Mouse (Mus musculus): ENCODE measurements at regions not wholly inside any gene's neighbourhood (a gene's known extent, or its start where the extent isn't known, plus 50 kb on each side); places are given as distances from the start of the nearest gene placed in this dataset.
A peak's percentile ranks its signal among the peaks of the same experiment; 100 is the strongest.

GRCm38 (mm10) chr8:115612119-115612518, 95.5 kb downstream of the Maf start:
- Histone ChIP-seq H3K27me3 (ENCODE audit: control insufficient read depth, insufficient read depth, low read length) (no peaks in the 10 kb centered on the region), H3K9ac (ENCODE audit: low read depth, low read length, severe bottlenecking) (no peak overlapping the region), H3K4me1 (ENCODE audit: control insufficient read depth, insufficient read depth, low read length) (no peaks in the 10 kb centered on the region), H3K4me2 (replicated peaks; ENCODE audit: low read depth, low read length, severe bottlenecking) (no peak overlapping the region), H3K36me3 (ENCODE audit: control insufficient read depth, insufficient read depth, low read length) (no peaks in the 10 kb centered on the region), H3K4me3 (replicated peaks; ENCODE audit: low read length) (no peak overlapping the region), H3K27ac (replicated peaks; ENCODE audit: low read depth, low read length) (no peak overlapping the region), H3K9me3 (ENCODE audit: control insufficient read depth, low read length) (no peaks in the 10 kb centered on the region)
- TF ChIP-seq POLR2A (IDR thresholded peaks at IDR 0.05; ENCODE audit: borderline replicate concordance, extremely low read depth, insufficient read depth, insufficient read length): no peak
- ATAC-seq (ENCODE audit: low FRiP score, low read depth): no peak
- WGBS: 82% methylated on average over 3 of the region's 3 CpGs
- no peak for DNase-seq (ENCODE audit: low spot score)

GRCm38 (mm10) chr8:115599771-115600170, 107.8 kb downstream of the Maf start:
- H3K4me2 ChIP-seq (replicated peaks; ENCODE audit: low read depth, low read length, severe bottlenecking): no peak overlapping the region
- H3K4me1 ChIP-seq (ENCODE audit: control insufficient read depth, insufficient read depth, low read length): peaks cover 2% of the 10 kb centered on the region; the same call in 1 of the 2 replicates
- TF ChIP-seq POLR2A (IDR thresholded peaks at IDR 0.05; ENCODE audit: borderline replicate concordance, extremely low read depth, insufficient read depth, insufficient read length): no peak
- no peak overlapping the region for H3K4me3 ChIP-seq (replicated peaks; ENCODE audit: low read length)
- no peaks in the 10 kb centered on the region for H3K27me3 ChIP-seq (ENCODE audit: control insufficient read depth, insufficient read depth, low read length)
- H3K36me3 ChIP-seq (ENCODE audit: control insufficient read depth, insufficient read depth, low read length): no peaks in the 10 kb centered on the region
- no peak for ATAC-seq (ENCODE audit: low FRiP score, low read depth)
- no peak overlapping the region for H3K27ac ChIP-seq (replicated peaks; ENCODE audit: low read depth, low read length)
- DNase-seq (ENCODE audit: low spot score): no peak
- 87% methylated on average over 6 of the region's 6 CpGs for WGBS
- no peak overlapping the region for H3K9ac ChIP-seq (ENCODE audit: low read depth, low read length, severe bottlenecking)
- H3K9me3 ChIP-seq (ENCODE audit: control insufficient read depth, low read length): no peaks in the 10 kb centered on the region

- DNase-seq (ENCODE audit: low spot score) (peak; percentile 40), ATAC-seq (ENCODE audit: low FRiP score, low read depth) (no peak)
- WGBS: 46% methylated on average over 10 of the region's 10 CpGs
- H3K4me2 ChIP-seq (replicated peaks; ENCODE audit: low read depth, low read length, severe bottlenecking): no peak overlapping the region
- no peak overlapping the region for H3K9ac ChIP-seq (ENCODE audit: low read depth, low read length, severe bottlenecking)
- peaks cover 2% of the 10 kb centered on the region; the same call in 1 of the 2 replicates for H3K4me1 ChIP-seq (ENCODE audit: control insufficient read depth, insufficient read depth, low read length)
- H3K36me3 ChIP-seq (ENCODE audit: control insufficient read depth, insufficient read depth, low read length): no peaks in the 10 kb centered on the region
- no peaks in the 10 kb centered on the region for H3K27me3 ChIP-seq (ENCODE audit: control insufficient read depth, insufficient read depth, low read length)
- no peak overlapping the region for H3K4me3 ChIP-seq (replicated peaks; ENCODE audit: low read length)
- TF ChIP-seq POLR2A (IDR thresholded peaks at IDR 0.05; ENCODE audit: borderline replicate concordance, extremely low read depth, insufficient read depth, insufficient read length): no peak
- H3K27ac ChIP-seq (replicated peaks; ENCODE audit: low read depth, low read length): no peak overlapping the region
- H3K9me3 ChIP-seq (ENCODE audit: control insufficient read depth, low read length): no peaks in the 10 kb centered on the region
These were observed 110.2 kb downstream of the Maf start for GRCm38 (mm10) chr8:115597226-115597953.

GRCm38 (mm10) chr8:115589721-115590120, 117.9 kb downstream of the Maf start:
- H3K4me1 ChIP-seq (ENCODE audit: control insufficient read depth, insufficient read depth, low read length): no peaks in the 10 kb centered on the region
- no peaks in the 10 kb centered on the region for H3K36me3 ChIP-seq (ENCODE audit: control insufficient read depth, insufficient read depth, low read length)
- no peaks in the 10 kb centered on the region for H3K9me3 ChIP-seq (ENCODE audit: control insufficient read depth, low read length)
- no peak overlapping the region for H3K27ac ChIP-seq (replicated peaks; ENCODE audit: low read depth, low read length)
- no peaks in the 10 kb centered on the region for H3K27me3 ChIP-seq (ENCODE audit: control insufficient read depth, insufficient read depth, low read length)
- H3K9ac ChIP-seq (ENCODE audit: low read depth, low read length, severe bottlenecking): no peak overlapping the region
- H3K4me3 ChIP-seq (replicated peaks; ENCODE audit: low read length): no peak overlapping the region
- no peak for ATAC-seq (ENCODE audit: low FRiP score, low read depth)
- WGBS: 79% methylated on average over 2 of the region's 2 CpGs
- TF ChIP-seq POLR2A (IDR thresholded peaks at IDR 0.05; ENCODE audit: borderline replicate concordance, extremely low read depth, insufficient read depth, insufficient read length): no peak
- DNase-seq (ENCODE audit: low spot score): no peak
- H3K4me2 ChIP-seq (replicated peaks; ENCODE audit: low read depth, low read length, severe bottlenecking): no peak overlapping the region

- Histone ChIP-seq H3K27me3 (ENCODE audit: control insufficient read depth, insufficient read depth, low read length) (no peaks in the 10 kb centered on the region), H3K4me3 (replicated peaks; ENCODE audit: low read length) (no peak overlapping the region), H3K9ac (ENCODE audit: low read depth, low read length, severe bottlenecking) (no peak overlapping the region), H3K36me3 (ENCODE audit: control insufficient read depth, insufficient read depth, low read length) (no peaks in the 10 kb centered on the region), H3K4me1 (ENCODE audit: control insufficient read depth, insufficient read depth, low read length) (peaks cover 2% of the 10 kb centered on the region; the same call in 1 of the 2 replicates), H3K27ac (replicated peaks; ENCODE audit: low read depth, low read length) (no peak overlapping the region), H3K4me2 (replicated peaks; ENCODE audit: low read depth, low read length, severe bottlenecking) (no peak overlapping the region), H3K9me3 (ENCODE audit: control insufficient read depth, low read length) (no peaks in the 10 kb centered on the region)
- ATAC-seq (ENCODE audit: low FRiP score, low read depth) (no peak), DNase-seq (ENCODE audit: low spot score) (no peak)
- WGBS: 85% methylated on average over 2 of the region's 2 CpGs
- no peak for TF ChIP-seq POLR2A (IDR thresholded peaks at IDR 0.05; ENCODE audit: borderline replicate concordance, extremely low read depth, insufficient read depth, insufficient read length)
These were observed 118.5 kb downstream of the Maf start for GRCm38 (mm10) chr8:115589076-115589475.

All from limb, embryonic 14.5 days (tissue).